Mouse (Mus musculus) megakaryocyte, embryonic 14.5 days (primary cell): Measurements from ENCODE around the gene Spdef. TPM values are rescaled to one million over a fixed set of nuclear protein-coding genes. Genes with fewer than 3 reads are reported as not detected.

Experiments used
- H3K27me3 ChIP-seq: replicated peaks from 2 replicates; pipeline ENCODE3; 2012; ENCODE audit warnings: inconsistent platforms
- H3K36me3 ChIP-seq: replicated peaks from 2 replicates; pipeline ENCODE3; 2012; ENCODE audit warnings: low read length, inconsistent platforms, mixed read lengths
- H3K4me1 ChIP-seq: 2 replicates; pipeline ENCODE4 v1.6.1; 2012; ENCODE audit warnings: inconsistent platforms
- H3K4me3 ChIP-seq: replicated peaks from 2 replicates; pipeline ENCODE3; 2012; ENCODE audit warnings: moderate library complexity, mild to moderate bottlenecking, inconsistent platforms
- H3K9me3 ChIP-seq: 2 replicates; pipeline ENCODE4 v1.6.1; 2012; ENCODE audit warnings: inconsistent platforms
- FLI1 ChIP-seq: IDR thresholded peaks from 2 replicates; pipeline ENCODE4 v1.6.1; 2012; ENCODE audit warnings: low read length, inconsistent platforms, mixed read lengths
- GATA1 ChIP-seq: IDR thresholded peaks from 3 replicates; pipeline ENCODE4 v1.6.1; 2012; ENCODE audit warnings: mixed read lengths, low read length, inconsistent platforms, borderline replicate concordance
- polyA plus RNA-seq: library from polyadenylated mRNA; stranded (reverse); fragments of >175 nt; gene quantifications from 2 replicates; pipeline ENCODE4 v1.2.3, GENCODE M21; 2012; ENCODE audit warnings: low replicate concordance; ENCODE audit not compliant: insufficient read depth

Gene Spdef
- polyA plus RNA-seq, 1 experiment, result 1.4 TPM

- Histone ChIP-seq H3K4me1 (peaks cover 69% of the 10 kb centered on the region), H3K36me3 (no peaks in the 10 kb centered on the region), H3K4me3 (no peak overlapping the region), H3K27me3 (peaks cover 82% of the 10 kb centered on the region), H3K9me3 (peaks cover 23% of the 10 kb centered on the region)
- no peak for TF ChIP-seq FLI1
These were observed 42.4 kb downstream of the Spdef start for GRCm38 (mm10) chr17:27686395-27686794.

- peak overlapping the region; percentile 84 for H3K4me3 ChIP-seq
- TF ChIP-seq FLI1, result no peak
- no peak for TF ChIP-seq GATA1
- H3K4me1 ChIP-seq, result peaks cover 61% of the 10 kb centered on the region
- peaks cover 26% of the 10 kb centered on the region for H3K9me3 ChIP-seq
- no peaks in the 10 kb centered on the region for H3K36me3 ChIP-seq
- H3K27me3 ChIP-seq, result peaks cover 83% of the 10 kb centered on the region
These were observed 43.2 kb downstream of the Spdef start for GRCm38 (mm10) chr17:27685550-27685913.

- peak overlapping the region; percentile 84 for H3K4me3 ChIP-seq
- TF ChIP-seq GATA1 (no peak), FLI1 (no peak)
- peaks cover 26% of the 10 kb centered on the region for H3K9me3 ChIP-seq
- H3K27me3 ChIP-seq, result peaks cover 79% of the 10 kb centered on the region
- H3K36me3 ChIP-seq, result no peaks in the 10 kb centered on the region
- H3K4me1 ChIP-seq, result peaks cover 56% of the 10 kb centered on the region
These were observed 43.7 kb downstream of the Spdef start for GRCm38 (mm10) chr17:27684886-27685549.

- H3K27me3 ChIP-seq, result peaks cover 57% of the 10 kb centered on the region
- H3K4me3 ChIP-seq, result no peak overlapping the region
- no peak for TF ChIP-seq FLI1
- no peak for TF ChIP-seq GATA1
- H3K9me3 ChIP-seq, result peaks cover 9% of the 10 kb centered on the region
- no peaks in the 10 kb centered on the region for H3K36me3 ChIP-seq
- peaks cover 20% of the 10 kb centered on the region for H3K4me1 ChIP-seq
These were observed 49.6 kb downstream of the Spdef start for GRCm38 (mm10) chr17:27678924-27679813.

GRCm38 (mm10) chr17:27677756-27678155 is 51.0 kb downstream of the Spdef start:
- no peaks in the 10 kb centered on the region for H3K36me3 ChIP-seq
- TF ChIP-seq FLI1, result no peak
- TF ChIP-seq GATA1, result no peak
- H3K4me3 ChIP-seq, result no peak overlapping the region
- H3K4me1 ChIP-seq, result peaks cover 20% of the 10 kb centered on the region
- H3K27me3 ChIP-seq, result peaks cover 45% of the 10 kb centered on the region
- H3K9me3 ChIP-seq, result peaks cover 9% of the 10 kb centered on the region

- H3K4me3 ChIP-seq, result no peak overlapping the region
- peaks cover 11% of the 10 kb centered on the region for H3K9me3 ChIP-seq
- TF ChIP-seq FLI1 (no peak), GATA1 (no peak)
- peaks cover 20% of the 10 kb centered on the region for H3K4me1 ChIP-seq
- H3K27me3 ChIP-seq, result peaks cover 43% of the 10 kb centered on the region
- no peaks in the 10 kb centered on the region for H3K36me3 ChIP-seq
These were observed 52.5 kb downstream of the Spdef start for GRCm38 (mm10) chr17:27676270-27676669.

GRCm38 (mm10) chr17:27675453-27675852 is 53.3 kb downstream of the Spdef start:
- peaks cover 20% of the 10 kb centered on the region for H3K4me1 ChIP-seq
- H3K27me3 ChIP-seq, result peaks cover 41% of the 10 kb centered on the region
- no peak for TF ChIP-seq FLI1
- no peak for TF ChIP-seq GATA1
- H3K9me3 ChIP-seq, result peaks cover 6% of the 10 kb centered on the region
- no peaks in the 10 kb centered on the region for H3K36me3 ChIP-seq
- H3K4me3 ChIP-seq, result no peak overlapping the region

- no peaks in the 10 kb centered on the region for H3K36me3 ChIP-seq
- TF ChIP-seq GATA1 (no peak), FLI1 (no peak)
- H3K4me3 ChIP-seq, result no peak overlapping the region
- H3K4me1 ChIP-seq, result peaks cover 14% of the 10 kb centered on the region
- peaks cover 6% of the 10 kb centered on the region for H3K9me3 ChIP-seq
- H3K27me3 ChIP-seq, result peaks cover 43% of the 10 kb centered on the region
These were observed 54.8 kb downstream of the Spdef start for GRCm38 (mm10) chr17:27673945-27674344.

- TF ChIP-seq GATA1 (no peak), FLI1 (no peak)
- Histone ChIP-seq H3K4me1 (peaks cover 15% of the 10 kb centered on the region), H3K4me3 (no peak overlapping the region), H3K36me3 (no peaks in the 10 kb centered on the region), H3K27me3 (peaks cover 33% of the 10 kb centered on the region), H3K9me3 (peaks cover 6% of the 10 kb centered on the region)
These were observed 57.0 kb downstream of the Spdef start for GRCm38 (mm10) chr17:27671720-27672119.

Other genes starting within 250 kb of the Spdef start
- not detected in 2 replicates for gene Grm4, start 207.6 kb downstream of the Spdef start, polyA plus RNA-seq
- gene Hmga1, start 172.5 kb downstream of the Spdef start, polyA plus RNA-seq, result 3,567 and 8,363 TPM in 2 replicates
- 81.1 and 284 TPM in 2 replicates for gene AI413582, start 163.2 kb downstream of the Spdef start, polyA plus RNA-seq
- 157 and 272 TPM in 2 replicates for gene Nudt3, start 105.5 kb downstream of the Spdef start, polyA plus RNA-seq
- not detected in 2 replicates for gene RPS10-NUDT3, start 93.7 kb downstream of the Spdef start, polyA plus RNA-seq
- gene Rps10, start 92.3 kb downstream of the Spdef start, polyA plus RNA-seq, result 1,090 and 3,855 TPM in 2 replicates
- 0.36 and 1.00 TPM in 2 replicates for gene Pacsin1, start 73.4 kb downstream of the Spdef start, polyA plus RNA-seq
- gene D17Wsu92e, start 91.7 kb upstream of the Spdef start, polyA plus RNA-seq, result 15.2 and 42.6 TPM in 2 replicates
- 400 and 415 TPM in 2 replicates for gene Snrpc, start 109.2 kb upstream of the Spdef start, polyA plus RNA-seq
- 3.2 and 12.1 TPM in 2 replicates for gene Uhrf1bp1, start 127.5 kb upstream of the Spdef start, polyA plus RNA-seq
- gene Anks1, start 180.4 kb upstream of the Spdef start, polyA plus RNA-seq, result 18.1 and 19.1 TPM in 2 replicates
- gene Taf11, start 180.9 kb upstream of the Spdef start, polyA plus RNA-seq, result 13.2 and 82.5 TPM in 2 replicates